Mouse (Mus musculus): ENCODE measurements at regions not wholly inside any gene's neighbourhood (a gene's known extent, or its start where the extent isn't known, plus 50 kb on each side); places are given as distances from the start of the nearest gene placed in this dataset.

- no peak for DNase-seq
Measured at GRCm38 (mm10) chr4:55802101-55802500, 269.8 kb upstream of the Klf4 start.

- no peak for DNase-seq
Measured at GRCm38 (mm10) chr4:55798099-55798498, 265.8 kb upstream of the Klf4 start.

- no peak for DNase-seq
Measured at GRCm38 (mm10) chr4:55781329-55781847, 249.1 kb upstream of the Klf4 start.

DNA sequence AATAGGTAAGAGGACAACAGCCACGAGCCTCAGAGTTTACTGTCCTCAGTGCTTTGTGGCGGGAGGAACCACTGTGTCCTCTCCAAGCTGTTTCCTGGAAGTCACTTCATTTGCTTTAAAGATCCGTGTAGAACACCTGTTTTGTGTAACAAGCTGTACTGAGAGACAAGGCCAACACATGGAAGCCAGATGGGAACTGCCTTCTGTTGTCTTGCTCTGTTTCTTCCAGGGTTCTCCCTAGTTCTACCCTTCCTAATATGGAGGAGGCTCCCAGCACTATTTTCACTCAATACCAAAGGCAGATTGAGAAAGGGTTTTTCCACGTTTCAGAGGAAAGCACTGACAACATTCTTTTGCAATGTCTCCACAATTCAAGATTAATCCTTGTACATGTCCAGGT is 247.3 kb upstream of the Klf4 start:
- no peak for DNase-seq

GRCm38 (mm10) chr4:55775858-55776257 is 243.6 kb upstream of the Klf4 start:
- no peak for DNase-seq

DNA sequence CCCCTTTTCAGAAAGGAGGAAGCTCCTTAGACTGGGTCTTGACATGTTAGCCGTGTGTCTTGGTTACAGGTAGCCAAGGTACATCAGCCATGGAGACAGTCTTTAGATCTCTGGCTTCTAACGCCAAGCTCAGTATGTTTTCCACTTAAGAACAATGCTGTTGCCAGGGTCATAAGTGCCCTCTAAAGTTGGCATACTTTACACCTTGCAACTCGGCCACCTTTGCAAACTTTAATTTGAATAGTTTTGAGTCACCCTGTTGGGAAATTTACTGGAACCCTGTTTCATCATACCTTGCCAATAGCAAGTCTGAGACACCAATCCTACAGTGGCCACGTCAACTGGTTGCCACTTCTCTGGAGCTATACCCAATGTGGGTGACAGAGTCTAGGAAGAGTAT is 242.3 kb upstream of the Klf4 start:
- no peak for DNase-seq

GRCm38 (mm10) chr4:55769656-55770055 is 237.4 kb upstream of the Klf4 start:
- DNase-seq = no peak

DNA sequence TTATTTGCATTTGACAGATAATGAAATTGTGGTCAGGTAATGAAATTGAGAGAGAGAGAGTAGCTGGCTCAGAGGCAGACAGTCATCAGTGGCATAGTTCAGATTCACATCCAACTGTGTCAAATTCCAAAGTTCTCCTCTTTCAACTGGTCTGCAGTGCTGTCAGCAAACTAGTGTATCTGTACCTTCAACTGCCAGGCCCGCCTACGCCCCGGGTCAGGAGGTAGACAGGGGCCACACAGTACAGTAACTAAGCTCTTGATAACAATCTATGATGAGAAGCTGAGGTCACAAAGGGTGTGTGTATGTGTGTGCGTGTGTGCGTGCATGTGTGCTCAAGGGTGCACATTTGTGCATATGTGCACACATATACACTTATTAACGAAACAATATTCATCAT is 236.1 kb upstream of the Klf4 start:
- DNase-seq = no peak

GRCm38 (mm10) chr4:55767133-55767532 is 234.9 kb upstream of the Klf4 start:
- no peak for DNase-seq

GRCm38 (mm10) chr4:55765780-55766179 is 233.5 kb upstream of the Klf4 start:
- no peak for DNase-seq

- DNase-seq = no peak
Measured at GRCm38 (mm10) chr4:55763112-55763511, 230.8 kb upstream of the Klf4 start.

GRCm38 (mm10) chr4:55762389-55762788 is 230.1 kb upstream of the Klf4 start:
- DNase-seq = no peak

- no peak for DNase-seq
Measured at GRCm38 (mm10) chr4:55757148-55757927, 225.1 kb upstream of the Klf4 start.

- no peak for DNase-seq
Measured at GRCm38 (mm10) chr4:55749949-55750600, 217.8 kb upstream of the Klf4 start.

DNA sequence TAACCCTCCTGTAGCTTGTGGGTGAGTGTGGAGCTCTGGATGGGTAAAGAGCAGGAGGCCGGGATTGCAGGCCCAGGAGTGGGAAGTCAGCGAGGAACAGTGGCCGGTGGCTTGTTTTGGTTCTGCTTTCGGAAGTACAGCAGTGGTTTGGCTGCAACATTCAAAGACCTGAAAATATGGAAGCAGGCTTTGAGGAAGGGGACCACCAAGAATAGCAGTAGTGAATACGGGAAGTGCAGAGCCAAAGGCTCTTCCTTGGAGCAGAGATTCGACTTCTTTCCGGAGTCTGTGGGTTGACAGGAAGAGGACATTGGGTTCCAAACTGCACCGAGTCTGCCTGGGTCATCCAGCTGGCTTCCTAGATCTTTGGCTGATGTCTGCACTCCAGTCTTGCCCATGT is 209.1 kb upstream of the Klf4 start:
- no peak for DNase-seq

- DNase-seq = no peak
Measured at GRCm38 (mm10) chr4:55740062-55740461, 207.8 kb upstream of the Klf4 start.

DNA sequence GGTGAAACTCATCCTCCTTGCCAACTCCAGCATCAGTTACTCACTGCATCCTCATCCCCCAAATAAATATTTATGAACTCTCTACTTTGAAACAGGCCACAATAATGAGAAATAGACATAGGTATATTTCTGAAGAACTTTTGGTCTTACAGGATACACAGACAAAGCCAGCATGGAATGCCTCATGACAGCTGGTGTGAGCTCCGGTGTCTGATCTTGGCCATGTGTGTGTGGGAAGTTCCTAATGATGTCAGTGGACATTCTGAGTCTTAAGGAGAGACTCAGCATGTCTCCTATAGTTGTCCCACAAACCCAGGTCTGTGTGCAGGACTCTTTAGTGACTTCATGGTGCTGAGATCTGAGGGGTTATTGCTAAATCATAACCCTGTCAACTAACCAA is 206.4 kb upstream of the Klf4 start:
- DNase-seq = no peak

DNA sequence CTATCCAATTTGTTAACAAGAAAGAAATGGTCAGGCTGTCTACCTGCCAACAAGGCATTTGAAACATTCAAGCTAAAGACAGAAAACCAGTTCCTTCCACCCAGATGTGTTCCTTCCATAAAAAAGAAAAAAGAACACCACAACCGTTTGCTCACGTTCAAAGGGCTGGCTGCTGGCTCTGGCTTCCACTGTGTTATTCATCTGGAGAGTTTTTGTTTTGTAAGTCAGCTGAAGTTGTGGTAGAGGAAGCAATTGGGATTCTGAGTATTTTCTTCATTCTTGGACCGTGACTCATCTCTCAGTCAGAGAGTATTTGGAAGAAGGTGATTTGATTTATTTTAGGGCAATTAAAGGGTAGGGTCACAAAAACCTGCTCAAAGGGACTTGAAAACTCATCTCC is 203.2 kb upstream of the Klf4 start:
- no peak for DNase-seq

DNA sequence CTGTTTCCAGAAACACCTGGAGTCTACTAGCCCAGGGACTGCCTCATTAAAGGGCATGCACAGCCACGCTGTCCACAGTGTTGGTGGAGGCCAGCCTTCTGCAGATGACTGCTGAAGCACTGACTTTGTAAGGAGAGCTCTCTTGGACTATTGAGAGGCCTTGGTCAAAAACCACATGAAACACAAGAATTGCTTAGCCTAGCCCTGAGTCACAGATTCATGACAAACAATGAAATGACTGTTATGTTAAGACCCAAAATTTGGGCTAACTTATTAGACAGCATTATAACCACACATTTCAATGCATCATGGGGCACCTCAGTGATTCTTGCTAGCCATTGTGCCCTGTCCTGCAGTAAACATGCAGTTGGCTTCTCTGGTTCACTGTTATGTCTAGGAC is 202.1 kb upstream of the Klf4 start:
- DNase-seq = no peak

DNA sequence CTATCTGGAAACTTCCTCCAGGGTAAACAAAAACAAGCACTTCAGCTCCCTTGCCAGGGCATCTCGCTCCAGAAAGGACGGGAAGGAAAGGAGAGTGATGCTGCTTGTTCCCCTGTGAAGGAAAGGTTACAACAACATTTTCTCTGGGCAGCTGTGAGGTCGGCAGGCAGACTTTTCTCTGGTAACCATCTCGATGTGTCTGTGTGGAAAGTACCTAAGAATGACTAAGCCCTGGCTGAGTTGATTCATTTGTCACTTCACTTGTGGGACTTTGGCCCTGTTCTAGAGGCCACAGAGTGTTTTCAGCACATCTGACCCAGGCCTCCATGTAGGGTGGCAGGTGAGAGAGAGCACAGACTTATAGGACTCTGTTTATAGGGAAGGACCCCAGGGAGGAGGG is 201.0 kb upstream of the Klf4 start:
- DNase-seq = no peak

- no peak for DNase-seq
Measured at GRCm38 (mm10) chr4:55732006-55732405, 199.7 kb upstream of the Klf4 start.

DNA sequence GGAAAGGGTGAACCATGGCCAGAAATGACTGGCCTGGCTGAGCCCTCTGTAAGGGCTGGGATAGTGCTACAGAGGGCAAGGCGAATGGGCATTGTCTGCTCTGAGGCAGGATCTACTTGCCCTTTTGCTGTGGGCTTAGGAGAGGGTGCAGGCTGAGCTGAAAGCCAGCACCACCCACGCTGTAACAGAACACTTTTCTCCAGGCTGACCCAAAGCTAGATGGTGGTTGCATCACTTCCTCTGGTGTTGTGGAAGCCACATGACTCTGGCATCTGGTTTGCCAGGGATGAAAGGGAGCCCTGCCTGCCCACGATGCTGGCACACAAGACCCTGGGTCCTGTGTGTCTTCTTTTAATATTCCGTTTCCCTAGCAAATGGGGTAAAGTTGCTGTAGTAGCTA is 198.0 kb upstream of the Klf4 start:
- no peak for DNase-seq

DNA sequence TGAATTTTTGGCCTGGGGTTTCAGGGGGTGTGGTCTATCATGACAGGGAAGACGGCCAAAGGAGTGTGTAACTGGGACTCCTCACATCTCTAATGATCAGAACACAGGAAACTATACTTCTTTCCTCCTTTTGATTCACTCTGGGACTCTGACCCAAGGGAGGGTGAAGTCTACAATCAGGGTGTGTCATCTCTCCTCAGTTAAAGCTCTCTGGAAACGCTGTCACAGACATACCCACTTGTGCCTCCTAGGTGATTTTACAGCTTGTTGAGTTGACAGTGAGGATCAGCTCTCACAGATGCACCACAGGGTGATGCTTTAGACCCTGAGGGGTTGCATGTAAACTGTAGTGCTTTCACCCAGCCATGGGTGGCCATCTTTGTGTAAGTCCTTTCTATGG is 194.9 kb upstream of the Klf4 start:
- DNase-seq = no peak

DNA sequence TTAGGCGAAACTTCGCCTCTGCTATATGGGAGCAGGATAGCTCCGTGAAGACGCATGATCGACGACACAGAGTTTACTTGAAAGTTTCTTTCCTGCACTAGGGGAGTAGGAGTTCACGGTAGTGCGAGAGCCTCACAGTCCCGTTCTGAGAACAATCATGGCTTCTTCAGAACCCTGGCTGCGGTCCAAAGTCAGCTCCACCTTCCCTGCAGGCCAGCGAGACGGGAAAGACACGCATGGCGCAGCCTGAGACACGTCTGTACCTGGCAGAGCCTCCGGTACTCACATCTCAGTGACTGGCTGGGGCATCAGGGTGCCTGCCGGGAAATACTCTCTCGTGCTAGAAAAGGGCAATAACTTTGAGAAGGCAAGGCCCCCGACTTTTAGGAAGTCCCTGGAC is 193.8 kb upstream of the Klf4 start:
- DNase-seq = no peak

DNA sequence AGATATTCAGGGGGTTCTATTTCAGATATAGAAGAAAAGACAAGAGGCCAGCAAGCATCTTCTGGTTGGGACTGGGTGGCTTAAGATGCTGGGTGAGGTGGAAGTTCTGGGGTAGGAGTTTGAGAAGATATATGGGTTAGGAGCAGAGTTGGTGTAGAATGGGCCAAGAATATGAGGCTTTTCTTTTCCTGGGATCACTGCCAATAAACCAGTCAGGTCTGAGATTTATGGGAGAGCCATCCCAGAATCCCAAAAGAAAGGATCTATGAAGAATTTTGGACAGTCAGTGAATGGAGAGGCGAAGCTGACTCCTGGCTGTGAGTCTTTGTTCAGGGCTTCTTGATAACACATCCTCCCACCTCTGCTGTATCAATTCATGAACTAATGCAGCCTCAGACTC is 192.0 kb upstream of the Klf4 start:
- no peak for DNase-seq

Measured in thymus, postnatal 36 days (tissue).